Mouse (Mus musculus) hindbrain, embryonic 12.5 days (tissue): ENCODE results near the gene Agap3. TPM values are rescaled to one million over a fixed set of nuclear protein-coding genes. Genes with fewer than 3 reads are reported as not detected.

Experiments used
- ATAC-seq: fragments of 200-750 bp; cut with Nextera tagmentation; 2 replicates; pipeline ENCODE4 v1.8.0; 2017; ENCODE audit warnings: moderate TSS enrichment; ENCODE audit not compliant: low FRiP score
- H3K27ac ChIP-seq: fragments of 300-500 bp; sonication (generic); 2 replicates; pipeline ENCODE4 v1.5.1; 2016; ENCODE audit warnings: mild to moderate bottlenecking
- H3K27me3 ChIP-seq: fragments of 300-500 bp; sonication (generic); 2 replicates; pipeline ENCODE4 v1.6.1; 2016; ENCODE audit warnings: mild to moderate bottlenecking
- H3K36me3 ChIP-seq: fragments of 300-500 bp; sonication (generic); 2 replicates; pipeline ENCODE4 v1.6.1; 2016; ENCODE audit warnings: mild to moderate bottlenecking
- H3K4me1 ChIP-seq: fragments of 300-500 bp; sonication (generic); 2 replicates; pipeline ENCODE4 v1.6.1; 2016
- H3K4me2 ChIP-seq: fragments of 300-500 bp; sonication (generic); replicated peaks from 2 replicates; pipeline ENCODE4 v1.6.1; 2016; ENCODE audit warnings: mild to moderate bottlenecking
- H3K4me3 ChIP-seq: fragments of 300-500 bp; sonication (generic); 2 replicates; pipeline ENCODE4 v1.5.1; 2016; ENCODE audit warnings: mild to moderate bottlenecking
- H3K9ac ChIP-seq: fragments of 300-500 bp; sonication (generic); 2 replicates; pipeline ENCODE4 v1.6.1; 2016; ENCODE audit warnings: mild to moderate bottlenecking, moderate library complexity
- H3K9me3 ChIP-seq: fragments of 300-500 bp; sonication (generic); replicated peaks from 2 replicates; pipeline ENCODE4 v1.6.1; 2016; ENCODE audit warnings: mild to moderate bottlenecking
- WGBS: fragments of 180-500 bp; shearing (Covaris S2); methylation state at CpG from one replicate; pipeline ENCODE4 v1.1.7; 2016; 5-methylcytosine and 5-hydroxymethylcytosine counted together
- polyA plus RNA-seq: library from polyadenylated mRNA; unstranded; fragments of >200 nt; fragmentation: Nextera tagmentation; extraction: Ambion mirVana; gene quantifications from 2 replicates; pipeline ENCODE4 v1.2.1, GENCODE M21; 2016

Gene Agap3
- polyA plus RNA-seq, 1 experiment from 2014 or later: 86.2 TPM

- H3K4me2 ChIP-seq: peak within 1 kb of the TSS; percentile 80
- peaks cover 55% of the 10 kb centered on the region for H3K4me1 ChIP-seq
- peak; percentile 94 for ATAC-seq
- peak within 1 kb of the TSS; percentile 73 for H3K9ac ChIP-seq
- peaks cover 25% of the 10 kb centered on the region for H3K36me3 ChIP-seq
- H3K9me3 ChIP-seq: no peaks in the 10 kb centered on the region
- H3K27ac ChIP-seq: peak within 1 kb of the TSS; percentile 90
- H3K27me3 ChIP-seq: peaks cover 13% of the 10 kb centered on the region; the same call in 1 of the 2 replicates
- H3K4me3 ChIP-seq: peak within 1 kb of the TSS; percentile 57
- WGBS: under 1% methylated on average over 46 of the region's 46 CpGs
These were observed 28.6 kb upstream of the Agap3 start, which contains the start of the genes Cdk5 and Slc4a2 for GRCm38 (mm10) chr5:24423129-24424003. Cdk5 (minus strand) TSS chr5:24423530. Slc4a2 (plus strand) TSS chr5:24423837.

DNA sequence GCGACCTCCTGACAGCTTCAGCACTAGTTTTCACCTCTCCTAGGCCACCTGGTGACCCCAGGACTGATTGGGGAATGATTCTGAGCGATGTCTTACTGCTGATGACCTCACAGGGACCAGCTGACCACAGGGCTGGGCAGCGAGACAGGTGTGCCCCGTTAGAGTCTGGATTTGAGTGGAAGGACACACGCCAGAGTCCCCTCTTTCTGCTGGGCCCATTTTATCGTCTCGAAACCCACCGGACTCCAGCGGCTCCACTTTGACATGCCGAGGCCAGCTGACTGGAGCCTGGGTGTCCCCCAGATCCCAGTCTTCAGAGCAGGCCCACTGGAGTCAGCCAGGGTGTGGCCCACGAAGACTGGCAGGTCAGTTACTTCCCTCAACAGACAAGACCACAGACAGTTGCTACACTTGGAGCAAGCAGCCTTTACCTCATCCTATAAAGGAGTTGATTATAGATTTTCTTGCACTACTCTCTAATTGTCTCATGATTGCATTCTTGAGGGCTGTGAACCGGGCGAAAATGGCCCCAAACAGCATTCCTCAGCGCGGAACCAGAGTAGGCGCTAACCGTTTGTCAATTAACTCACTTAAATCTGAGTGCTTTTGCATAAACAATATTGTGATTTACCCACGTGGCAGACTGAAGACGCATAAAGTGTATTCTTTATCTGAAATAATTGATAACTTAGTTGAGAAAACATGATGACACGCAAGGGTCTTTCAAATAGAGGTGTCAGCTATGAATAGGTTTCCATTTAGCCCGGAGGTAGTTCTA lies 27.8 kb upstream of the Agap3 start:
- Histone ChIP-seq H3K27ac (peak overlapping the region; percentile 90), H3K36me3 (peaks cover 20% of the 10 kb centered on the region), H3K4me1 (peaks cover 61% of the 10 kb centered on the region), H3K27me3 (peaks cover 13% of the 10 kb centered on the region; the same call in 1 of the 2 replicates), H3K4me2 (peak overlapping the region; percentile 80), H3K4me3 (peak overlapping the region; percentile 57), H3K9me3 (no peaks in the 10 kb centered on the region), H3K9ac (peak overlapping the region; percentile 72)
- 13% methylated on average over 21 of the region's 21 CpGs for WGBS
- ATAC-seq: 0 out of 2 replicates have a peak, but pooled peaks have one; percentile 1

GRCm38 (mm10) chr5:24424861-24425411 lies 27.0 kb upstream of the Agap3 start:
- peak overlapping the region; percentile 69 for H3K9ac ChIP-seq
- no peak for ATAC-seq
- under 1% methylated on average over 55 of the region's 60 CpGs for WGBS
- peak overlapping the region; percentile 80 for H3K4me2 ChIP-seq
- no peaks in the 10 kb centered on the region for H3K9me3 ChIP-seq
- H3K27me3 ChIP-seq: peaks cover 13% of the 10 kb centered on the region; the same call in 1 of the 2 replicates
- peak overlapping the region; percentile 90 for H3K27ac ChIP-seq
- H3K36me3 ChIP-seq: peaks cover 20% of the 10 kb centered on the region
- H3K4me1 ChIP-seq: peaks cover 61% of the 10 kb centered on the region
- H3K4me3 ChIP-seq: peak overlapping the region; percentile 57

DNA sequence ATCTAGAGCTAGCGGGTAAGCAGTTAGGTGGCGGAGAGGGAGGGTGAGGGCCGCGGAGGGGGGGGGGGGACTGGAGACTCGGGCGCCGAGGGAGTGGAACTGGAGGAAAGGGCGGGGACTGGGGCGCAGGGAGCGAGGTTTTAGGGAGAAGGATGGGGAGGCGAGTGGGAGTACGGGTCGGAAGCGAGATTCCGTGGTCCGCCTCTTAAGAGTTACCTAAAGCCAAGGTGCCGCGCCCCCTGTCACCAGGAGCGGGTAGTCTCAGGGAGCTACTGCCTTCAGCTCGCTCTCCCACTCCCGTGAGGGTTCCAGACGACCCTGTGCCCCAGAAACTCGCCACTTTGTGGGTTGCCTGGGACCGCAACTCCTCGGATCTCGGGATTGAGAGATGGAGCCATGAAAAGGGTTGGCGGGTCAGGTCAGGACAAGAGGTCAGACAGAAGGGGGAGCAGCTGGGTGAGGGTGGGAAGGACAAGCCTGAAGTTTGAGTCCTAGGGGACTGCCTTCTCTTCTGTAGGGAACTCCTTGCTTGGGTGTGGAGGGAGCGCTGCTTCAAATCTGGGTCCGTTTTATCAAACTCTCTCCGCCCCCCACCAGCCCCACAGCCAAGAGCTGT lies 26.4 kb upstream of the Agap3 start:
- peak overlapping the region; percentile 57 for H3K4me3 ChIP-seq
- under 1% methylated on average over 24 of the region's 30 CpGs for WGBS
- H3K4me1 ChIP-seq: peaks cover 61% of the 10 kb centered on the region
- no peak for ATAC-seq
- peak overlapping the region; percentile 90; the same call in 1 of the 2 replicates for H3K27ac ChIP-seq
- no peaks in the 10 kb centered on the region for H3K9me3 ChIP-seq
- peaks cover 13% of the 10 kb centered on the region; the same call in 1 of the 2 replicates for H3K27me3 ChIP-seq
- H3K9ac ChIP-seq: peak overlapping the region; percentile 69
- peaks cover 19% of the 10 kb centered on the region for H3K36me3 ChIP-seq
- peak overlapping the region; percentile 80 for H3K4me2 ChIP-seq

DNA sequence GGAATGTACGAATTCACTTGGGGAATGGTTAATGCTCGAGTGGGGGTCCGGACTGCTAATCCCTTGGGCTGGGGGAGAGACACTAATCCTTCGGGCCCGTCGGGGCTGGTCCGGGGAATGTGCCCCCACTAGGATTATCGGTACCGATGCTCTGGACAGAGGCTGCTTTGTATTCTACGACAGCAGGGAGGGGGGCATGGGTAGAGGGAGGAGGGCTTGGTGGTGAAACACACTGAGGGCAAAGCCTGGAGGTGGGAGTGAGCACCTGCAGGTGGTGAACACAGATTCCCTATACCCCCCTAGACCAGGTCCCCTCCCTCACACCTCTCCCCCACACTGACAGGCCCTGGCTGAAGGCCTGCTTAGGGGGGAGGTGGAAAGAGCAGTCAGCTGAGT lies 25.9 kb upstream of the Agap3 start:
- WGBS: 1% methylated on average over 10 of the region's 10 CpGs

GRCm38 (mm10) chr5:24426556-24427284 lies 25.3 kb upstream of the Agap3 start:
- Histone ChIP-seq H3K9ac (0 out of 2 replicates have a peak overlapping the region, but pooled peaks have one; percentile 69), H3K36me3 (peaks cover 25% of the 10 kb centered on the region)
- 10% methylated on average over 9 of the region's 9 CpGs for WGBS

More for the DNA sequence above, 25.9 kb upstream of the Agap3 start:
- no peak for ATAC-seq
- H3K36me3 ChIP-seq: peaks cover 19% of the 10 kb centered on the region
- no peaks in the 10 kb centered on the region for H3K9me3 ChIP-seq
- peak overlapping the region; percentile 80 for H3K4me2 ChIP-seq
- H3K9ac ChIP-seq: peak overlapping the region; percentile 69
- H3K27ac ChIP-seq: peak overlapping the region; percentile 90; the same call in 1 of the 2 replicates
- peaks cover 61% of the 10 kb centered on the region for H3K4me1 ChIP-seq
- peaks cover 13% of the 10 kb centered on the region; the same call in 1 of the 2 replicates for H3K27me3 ChIP-seq
- H3K4me3 ChIP-seq: peak overlapping the region; percentile 57

DNA sequence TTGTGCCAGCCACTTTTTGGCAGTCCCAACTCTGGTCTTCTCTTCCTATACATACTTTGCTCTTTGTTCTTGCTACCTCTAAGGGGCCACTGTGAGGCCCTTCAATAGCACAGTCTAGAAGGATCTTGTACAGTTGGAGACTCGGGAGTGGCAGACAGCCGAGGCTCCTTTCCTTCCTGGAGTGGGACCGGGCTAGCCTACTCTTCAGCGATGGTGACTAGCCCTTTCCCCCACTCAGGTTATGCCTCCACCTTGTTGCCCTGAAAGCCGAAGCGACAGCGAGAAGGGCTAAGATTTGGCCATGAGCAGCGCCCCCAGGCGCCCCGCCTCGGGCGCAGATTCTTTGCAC lies 24.7 kb upstream of the Agap3 start:
- Histone ChIP-seq H3K27me3 (peaks cover 13% of the 10 kb centered on the region; the same call in 1 of the 2 replicates), H3K9me3 (no peaks in the 10 kb centered on the region), H3K4me2 (peak overlapping the region; percentile 80), H3K9ac (no peak overlapping the region), H3K36me3 (peaks cover 30% of the 10 kb centered on the region), H3K27ac (no peak overlapping the region), H3K4me1 (peaks cover 56% of the 10 kb centered on the region), H3K4me3 (no peak overlapping the region)
- no peak for ATAC-seq
- 11% methylated on average over 12 of the region's 12 CpGs for WGBS

More at GRCm38 (mm10) chr5:24426556-24427284, 25.3 kb upstream of the Agap3 start:
- ATAC-seq: no peak
- H3K4me3 ChIP-seq: peak overlapping the region; percentile 57; the same call in 1 of the 2 replicates
- peaks cover 13% of the 10 kb centered on the region; the same call in 1 of the 2 replicates for H3K27me3 ChIP-seq
- H3K9me3 ChIP-seq: no peaks in the 10 kb centered on the region
- peak overlapping the region; percentile 80 for H3K4me2 ChIP-seq
- no peak overlapping the region for H3K27ac ChIP-seq
- peaks cover 61% of the 10 kb centered on the region for H3K4me1 ChIP-seq

DNA sequence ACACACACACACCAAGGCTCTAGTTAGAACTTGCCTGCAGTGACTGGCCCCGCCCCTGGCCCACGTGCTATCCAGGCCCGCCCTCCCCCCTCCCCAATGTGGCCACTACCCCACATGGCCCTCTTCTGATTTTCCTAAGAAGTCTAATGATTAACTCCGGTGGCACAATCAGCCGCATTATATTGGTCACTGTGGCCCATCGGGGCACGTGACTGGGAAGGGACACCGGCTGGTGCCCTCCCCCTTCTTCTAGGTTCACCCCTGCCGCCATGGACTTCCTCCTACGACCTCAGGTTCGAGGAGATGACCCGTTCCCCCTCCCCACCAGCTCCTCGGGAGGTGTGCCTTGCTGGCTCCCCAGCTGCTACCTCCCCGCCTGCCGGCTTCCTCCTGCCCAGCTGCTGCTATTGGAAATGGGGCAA lies 24.0 kb upstream of the Agap3 start:
- no peaks in the 10 kb centered on the region for H3K9me3 ChIP-seq
- 5% methylated on average over 15 of the region's 15 CpGs for WGBS
- no peak for ATAC-seq
- H3K4me1 ChIP-seq: peaks cover 48% of the 10 kb centered on the region
- no peak overlapping the region for H3K27ac ChIP-seq
- H3K36me3 ChIP-seq: peaks cover 38% of the 10 kb centered on the region
- no peak overlapping the region for H3K4me3 ChIP-seq
- H3K9ac ChIP-seq: peak overlapping the region; percentile 28; the same call in 1 of the 2 replicates
- H3K4me2 ChIP-seq: peak overlapping the region; percentile 80
- H3K27me3 ChIP-seq: peaks cover 13% of the 10 kb centered on the region; the same call in 1 of the 2 replicates

- peak overlapping the region; percentile 80; the same call in 1 of the 2 replicates for H3K4me2 ChIP-seq
- H3K4me3 ChIP-seq: no peak overlapping the region
- H3K4me1 ChIP-seq: peaks cover 47% of the 10 kb centered on the region
- H3K27ac ChIP-seq: no peak overlapping the region
- H3K9ac ChIP-seq: no peak overlapping the region
- WGBS: 19% methylated on average over 9 of the region's 9 CpGs
- H3K36me3 ChIP-seq: peaks cover 44% of the 10 kb centered on the region
- H3K27me3 ChIP-seq: peaks cover 13% of the 10 kb centered on the region; the same call in 1 of the 2 replicates
- ATAC-seq: no peak
- no peaks in the 10 kb centered on the region for H3K9me3 ChIP-seq
These were observed 23.4 kb upstream of the Agap3 start for GRCm38 (mm10) chr5:24428596-24428995.

DNA sequence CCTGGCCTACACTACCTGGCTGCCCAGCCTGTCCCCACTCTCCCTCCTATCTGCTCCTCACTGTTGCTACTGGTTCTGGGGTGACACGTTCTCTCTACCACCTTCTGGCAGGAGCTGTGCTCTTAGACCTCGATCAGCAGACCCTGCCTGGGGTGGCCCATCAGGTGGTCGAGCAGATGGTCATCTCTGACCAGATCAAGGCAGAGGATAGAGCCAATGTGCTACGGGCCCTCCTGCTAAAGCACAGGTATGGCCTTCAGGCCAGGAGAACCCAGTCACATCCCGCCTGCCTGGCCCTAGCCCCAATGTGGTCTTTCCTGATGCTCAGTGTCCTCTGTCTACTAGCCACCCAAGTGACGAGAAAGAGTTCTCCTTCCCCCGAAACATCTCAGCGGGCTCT lies 18.0 kb upstream of the Agap3 start:
- WGBS: 91% methylated on average over 8 of the region's 8 CpGs
- Histone ChIP-seq H3K9ac (no peak overlapping the region), H3K27me3 (no peaks in the 10 kb centered on the region), H3K36me3 (peaks cover 73% of the 10 kb centered on the region), H3K4me3 (no peak overlapping the region), H3K9me3 (no peaks in the 10 kb centered on the region), H3K4me1 (no peaks in the 10 kb centered on the region), H3K4me2 (no peak overlapping the region), H3K27ac (no peak overlapping the region)
- ATAC-seq: no peak

DNA sequence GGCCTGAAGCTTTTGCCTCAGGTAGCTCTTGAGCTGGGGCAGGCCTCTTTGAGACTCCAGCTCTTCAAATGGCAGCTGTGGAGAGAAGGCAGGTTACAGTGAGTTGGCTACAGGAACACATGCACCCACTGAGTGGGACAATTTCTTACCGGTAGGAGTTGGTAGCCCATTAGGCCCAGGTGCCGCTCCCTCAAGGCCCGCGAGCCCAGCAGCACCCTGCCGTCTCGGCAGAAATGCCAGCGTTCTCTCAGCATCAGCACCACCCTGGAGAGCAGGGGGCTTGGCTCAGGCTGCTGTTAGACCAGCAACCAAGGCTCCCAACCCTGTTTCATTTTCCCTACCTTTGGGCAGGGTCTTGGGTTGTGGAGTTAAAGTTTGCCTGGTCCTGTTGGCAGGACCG lies 10.8 kb upstream of the Agap3 start:
- no peak for ATAC-seq
- Histone ChIP-seq H3K36me3 (peaks cover 45% of the 10 kb centered on the region), H3K27ac (no peak overlapping the region), H3K27me3 (no peaks in the 10 kb centered on the region), H3K4me1 (peaks cover 19% of the 10 kb centered on the region), H3K9ac (no peak overlapping the region), H3K4me3 (no peak overlapping the region), H3K4me2 (no peak overlapping the region), H3K9me3 (no peaks in the 10 kb centered on the region)
- 94% methylated on average over 8 of the region's 8 CpGs for WGBS
